ENCODE assay signal across 1 mouse cellular context in genomic region chr19:44396742-44397141, GRCm38 (mm10).
TF ChIP-seq lines count a peak whose summit lies in the region.

No protein-coding gene starts in this region.

TF ChIP-seq in MEL, 35 proteins besides CTCF, POLR2A, EP300 and RAD21 (continued from another document):
- TF ChIP-seq E2F4 (IDR thresholded peaks at IDR 0.05; ENCODE audit: borderline replicate concordance, low read depth, low read length): no peak
- TF ChIP-seq USF2 (IDR thresholded peaks at IDR 0.05; ENCODE audit: borderline replicate concordance in 1 of 2, insufficient read depth in 1 of 2, low read depth in 1 of 2, low read length in 2 of 2): no peak
- no peak for TF ChIP-seq MYC (IDR thresholded peaks at IDR 0.05; ENCODE audit: low read depth, low read length)
- peak; percentile 52 for TF ChIP-seq MYB (IDR thresholded peaks at IDR 0.05; ENCODE audit: low read depth, low read length)
- peak; percentile 50; the same call in 1 of the 2 replicates for TF ChIP-seq BHLHE40 (IDR thresholded peaks at IDR 0.05; ENCODE audit: borderline replicate concordance, low read depth, low read length)
- TF ChIP-seq MAFK (IDR thresholded peaks at IDR 0.05; ENCODE audit: borderline replicate concordance, low read depth, low read length): no peak
- TF ChIP-seq ELF1 (IDR thresholded peaks at IDR 0.05; ENCODE audit: low read depth, low read length): no peak
- TF ChIP-seq MXI1 (IDR thresholded peaks at IDR 0.05; ENCODE audit: low read depth, low read length): no peak
- TF ChIP-seq CHD1 (IDR thresholded peaks at IDR 0.05; ENCODE audit: low read depth, low read length): no peak
- TF ChIP-seq UBTF (IDR thresholded peaks at IDR 0.05; ENCODE audit: borderline replicate concordance, insufficient read depth, low read depth, low read length): no peak
- TF ChIP-seq TCF12 (IDR thresholded peaks at IDR 0.05; ENCODE audit: low read depth, low read length): peak; percentile 98
- no peak for TF ChIP-seq MEF2A (IDR thresholded peaks at IDR 0.05; ENCODE audit: extremely low read depth, insufficient replicate concordance, low read depth, low read length, poor library complexity, severe bottlenecking)
- TF ChIP-seq ZKSCAN1 (IDR thresholded peaks at IDR 0.05; ENCODE audit: low read depth, low read length): no peak
- TF ChIP-seq MAZ (IDR thresholded peaks at IDR 0.05; ENCODE audit: low read depth, low read length): no peak
- peak; percentile 85 for TF ChIP-seq SIN3A (IDR thresholded peaks at IDR 0.05; ENCODE audit: low read length)
- no peak for TF ChIP-seq NRF1 (IDR thresholded peaks at IDR 0.05; ENCODE audit: insufficient read depth, low read depth, low read length, poor library complexity, severe bottlenecking)
- TF ChIP-seq USF1 (IDR thresholded peaks at IDR 0.05; ENCODE audit: low read depth, low read length): no peak
- TF ChIP-seq ZNF384 (IDR thresholded peaks at IDR 0.05; ENCODE audit: low read depth, low read length): peak; percentile 81
- TF ChIP-seq GATA1 (IDR thresholded peaks at IDR 0.05; ENCODE audit: low read depth, low read length): peak; percentile 95
- TF ChIP-seq ZMIZ1 (IDR thresholded peaks at IDR 0.05; ENCODE audit: low read depth, low read length): no peak
- TF ChIP-seq JUND (IDR thresholded peaks at IDR 0.05; ENCODE audit: low read depth, low read length): no peak
- peak; percentile 77 for TF ChIP-seq TAL1 (IDR thresholded peaks at IDR 0.05; ENCODE audit: low read length)
- no peak for TF ChIP-seq HCFC1 (IDR thresholded peaks at IDR 0.05; ENCODE audit: low read depth, low read length)
- TF ChIP-seq ETS1 (IDR thresholded peaks at IDR 0.05; ENCODE audit: low read depth, low read length): peak; percentile 97
- TF ChIP-seq POLR2AphosphoS2 (IDR thresholded peaks at IDR 0.05; ENCODE audit: low read length): no peak
